Mouse (Mus musculus): ENCODE results near the gene Tfr2.

DNA sequence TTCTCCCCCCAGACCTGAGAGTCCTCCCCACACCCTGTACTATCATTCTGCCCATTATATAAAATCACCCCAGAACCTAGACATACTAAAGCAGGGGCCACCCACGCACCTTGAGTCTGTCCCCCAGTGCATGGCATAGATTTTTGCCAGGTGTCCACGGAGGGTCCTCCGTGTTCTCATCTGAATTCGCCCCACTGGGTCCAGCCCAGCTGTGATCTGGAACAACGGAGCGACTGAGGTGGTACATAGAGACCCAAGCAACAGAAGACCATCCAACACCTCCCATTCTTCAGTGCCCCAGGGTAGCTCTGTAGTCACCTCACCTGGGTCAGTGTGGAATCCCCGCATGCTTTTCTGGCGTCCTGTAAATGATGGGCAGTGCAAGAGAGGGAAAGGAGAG lies 39.6 kb upstream of the Tfr2 start:
- no peak for TF ChIP-seq TAL1 (IDR thresholded peaks at IDR 0.05; ENCODE audit: low read length)
- no peak for TF ChIP-seq GATA1 (IDR thresholded peaks at IDR 0.05; ENCODE audit: low read length)

Measured in erythroblast, embryonic 14.5 days (primary cell).